Mouse (Mus musculus) B cell, adult 67 days (primary cell): Measurements from ENCODE around the gene Brd4. TPM values are rescaled to one million over a fixed set of nuclear protein-coding genes. Genes with fewer than 3 reads are reported as not detected.

Source experiments
- total RNA-seq, 2 experiments: library from RNA; stranded (reverse); gene quantifications; 4 replicates each; pipeline ENCODE4 v1.2.4; 2023

Brd4 gene
- 100 to 1,000 TPM; 291 to 310 TPM for total RNA-seq

GRCm38 (mm10) chr17:32284262-32285137 lies at the start of gene Brd4:
Brd4 (minus strand) TSS chr17:32284722.

GRCm38 (mm10) chr17:32320597-32321389 lies 36.3 kb upstream of the Brd4 start, which contains the start of gene Akap8:
Akap8 (minus strand) TSS chr17:32321238.

GRCm38 (mm10) chr17:32188863-32189636 lies 95.5 kb downstream of the Brd4 start, which contains the start of gene Ephx3:
Ephx3 (minus strand) TSS chr17:32189549.

GRCm38 (mm10) chr17:32166687-32167086 lies 117.8 kb downstream of the Brd4 start, which contains the start of gene Notch3:
Notch3 (minus strand) TSS chr17:32166852.

Other genes starting within 250 kb of the Brd4 start
- 10 to 100 TPM; 41.9 to 53.7 TPM for gene Rrp1b, start 248.6 kb downstream of the Brd4 start, total RNA-seq
- gene Hsf2bp, start 248.4 kb downstream of the Brd4 start, total RNA-seq: under 1 TPM; 0.53 to 0.78 TPM
- gene Notch3, start 117.9 kb downstream of the Brd4 start, total RNA-seq: not detected
- 1 to 10 TPM; 1.6 to 2.2 TPM for gene Ephx3, start 95.2 kb downstream of the Brd4 start, total RNA-seq
- 100 to 1,000 TPM; 321 to 345 TPM for gene Akap8, start 36.5 kb upstream of the Brd4 start, total RNA-seq
- gene Akap8l, start 65.9 kb upstream of the Brd4 start, total RNA-seq: 100 to 1,000 TPM; 224 to 249 TPM
- gene Wiz, start 104.7 kb upstream of the Brd4 start, total RNA-seq: 10 to 100 TPM; 39.2 to 41.5 TPM
- gene Rasal3, start 118.9 kb upstream of the Brd4 start, total RNA-seq: 100 to 1,000 TPM; 340 to 356 TPM
- 10 to 100 TPM; 35.9 to 45.0 TPM for gene Pglyrp2, start 139.4 kb upstream of the Brd4 start, total RNA-seq
- not detected for gene Cyp4f39, start 168.0 kb upstream of the Brd4 start, total RNA-seq
- under 1 TPM; 0.23 to 0.36 TPM for gene Cyp4f17, start 221.3 kb upstream of the Brd4 start, total RNA-seq